Mouse (Mus musculus) large intestine, adult 2 months (tissue): ENCODE results near the gene Tnfrsf17. TPM values are rescaled to one million over a fixed set of nuclear protein-coding genes. Genes with fewer than 3 reads are reported as not detected.
"Not testable (repeated sequence)": the region's sequence is repeated elsewhere in the genome, so short reads cannot be mapped to it uniquely, and the experiment has no call there.

ENCODE experiments used
- DNase-seq: peaks from one replicate; pipeline ENCODE4 v3.0.0-alpha.2; 2012; ENCODE audit warnings: low read depth, low spot score
- WGBS: fragments of 180-500 bp; shearing (Covaris S2); methylation state at CpG from one replicate; pipeline ENCODE4 v1.1.7; 2018; 5-methylcytosine and 5-hydroxymethylcytosine counted together
- polyA plus RNA-seq: library from polyadenylated mRNA; depleted of rRNA; stranded (reverse); fragments of >200 nt; gene quantifications from 2 replicates; pipeline ENCODE4 v1.2.3, GENCODE M21; 2012; rRNA removed

Tnfrsf17 gene
- polyA plus RNA-seq, 1 experiment, result 8.5 TPM

DNA sequence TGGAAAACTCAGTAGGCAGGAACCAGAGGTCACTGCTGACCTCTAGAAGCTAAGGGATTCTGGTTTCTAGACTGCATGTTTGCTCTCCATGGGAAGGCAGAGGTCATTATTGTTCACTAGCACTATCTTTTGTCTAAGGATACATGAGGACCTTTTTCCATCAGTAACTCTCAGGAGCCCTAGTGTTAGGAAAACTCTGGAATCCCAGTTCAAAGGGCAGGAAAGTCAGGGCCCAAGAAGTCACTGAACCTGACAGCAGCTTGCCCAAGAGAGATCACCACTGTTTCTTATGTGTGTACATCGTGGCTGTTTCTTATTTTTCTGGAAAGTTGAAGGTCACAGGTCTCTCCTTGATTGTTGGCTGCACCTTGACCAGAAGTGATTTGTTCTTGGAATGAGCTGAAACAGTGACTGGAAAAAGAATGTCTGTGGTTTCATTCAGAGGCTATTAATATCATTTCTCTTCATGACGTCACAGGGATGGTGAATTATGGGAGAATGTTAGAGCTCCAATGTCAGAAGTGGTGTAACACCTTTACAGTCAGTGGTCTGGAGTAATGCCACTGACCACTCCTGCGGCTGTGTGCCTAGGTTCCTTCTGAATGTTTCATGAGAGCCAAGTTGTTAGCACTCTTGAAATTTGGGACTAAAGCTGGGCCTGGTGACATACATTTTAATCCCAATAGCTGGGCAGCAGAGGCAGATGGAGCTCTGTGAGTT is 16.6 kb downstream of the Tnfrsf17 start:
- WGBS, result 80% methylated on average over 3 of the region's 3 CpGs
- DNase-seq, result no peak

- WGBS, result 40% methylated on average over 1 of the region's 1 CpGs
Observed at GRCm38 (mm10) chr16:11331030-11331429, 17.4 kb downstream of the Tnfrsf17 start.

DNA sequence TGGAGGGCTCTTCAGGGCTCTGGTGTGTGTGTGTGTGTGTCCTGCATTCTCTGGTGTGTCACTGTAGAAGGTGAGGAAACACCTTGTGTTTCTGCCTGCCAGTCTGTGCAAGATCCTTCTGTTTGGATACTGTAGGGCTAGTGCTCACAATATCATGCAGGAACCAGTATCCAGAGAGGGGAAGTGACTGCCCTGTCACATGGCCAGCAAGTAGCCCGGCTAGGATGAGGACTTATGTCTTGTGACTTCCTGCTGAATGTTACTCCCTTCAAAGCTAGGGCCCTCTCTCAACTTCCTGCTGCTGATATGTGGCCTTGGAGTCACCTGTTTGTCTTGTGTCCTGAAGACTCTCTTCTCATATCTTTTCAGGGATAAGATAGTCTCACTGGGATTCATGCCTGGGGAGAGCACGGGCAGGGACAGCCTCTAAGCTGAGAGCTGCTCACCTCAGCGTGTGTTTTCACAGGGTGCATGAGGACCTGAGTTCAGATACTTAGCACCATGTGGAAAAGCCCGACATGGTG is 29.7 kb downstream of the Tnfrsf17 start:
- DNase-seq, result no peak
- WGBS, result 74% methylated on average over 4 of the region's 4 CpGs

More at GRCm38 (mm10) chr16:11331030-11331429, 17.4 kb downstream of the Tnfrsf17 start:
- no peak for DNase-seq

DNA sequence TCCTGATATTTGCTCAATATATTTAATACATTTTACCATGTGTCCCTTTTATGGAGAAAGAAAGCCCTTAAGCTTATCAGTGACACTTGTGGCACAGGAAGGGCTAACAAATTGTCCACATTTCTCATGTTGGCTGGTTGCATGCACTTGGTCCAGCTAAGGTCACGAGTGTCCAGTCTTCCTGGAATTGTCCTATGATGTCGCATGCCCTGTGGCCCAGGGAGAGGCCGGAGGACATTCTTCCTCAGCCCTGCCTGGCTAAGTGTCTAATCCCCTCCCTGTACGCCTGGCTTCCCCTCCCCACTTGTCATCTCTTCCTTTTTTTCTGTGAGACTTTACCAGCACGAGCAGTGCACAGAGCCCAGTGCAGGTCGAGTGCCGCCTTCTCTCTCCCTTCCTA is 38.3 kb downstream of the Tnfrsf17 start:
- no peak for DNase-seq
- 83% methylated on average over 7 of the region's 7 CpGs for WGBS

DNA sequence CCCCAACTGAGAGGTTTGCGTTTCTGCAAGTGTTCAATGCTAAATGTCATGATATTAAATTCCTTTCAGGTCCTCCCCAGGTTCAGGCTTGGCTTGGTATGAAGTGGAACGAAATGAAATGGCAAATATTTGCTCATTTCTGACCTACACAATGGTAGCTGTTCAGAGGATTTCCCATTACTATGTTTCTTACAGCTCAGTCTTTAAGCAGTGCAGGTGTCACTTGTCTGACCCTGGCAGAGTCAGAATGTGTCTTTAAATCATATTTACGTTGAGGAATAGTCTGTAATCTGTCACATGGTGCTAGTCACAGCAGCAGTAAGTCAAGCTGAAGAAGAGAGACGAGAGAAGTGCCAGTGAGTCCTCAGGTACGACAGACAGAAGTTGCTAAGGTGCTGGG is 45.6 kb downstream of the Tnfrsf17 start:
- DNase-seq, result no peak
- WGBS, result 66% methylated on average over 5 of the region's 5 CpGs

GRCm38 (mm10) chr16:11359919-11360318 is 46.3 kb downstream of the Tnfrsf17 start:
- DNase-seq, result no peak
- 51% methylated on average over 10 of the region's 10 CpGs for WGBS

- WGBS, result 70% methylated on average over 2 of the region's 2 CpGs
- not testable (repeated sequence) for DNase-seq
Observed at GRCm38 (mm10) chr16:11360576-11360975, 47.0 kb downstream of the Tnfrsf17 start.

- 74% methylated on average over 5 of the region's 5 CpGs for WGBS
- no peak for DNase-seq
Observed at GRCm38 (mm10) chr16:11365626-11366025, 52.0 kb downstream of the Tnfrsf17 start.

DNA sequence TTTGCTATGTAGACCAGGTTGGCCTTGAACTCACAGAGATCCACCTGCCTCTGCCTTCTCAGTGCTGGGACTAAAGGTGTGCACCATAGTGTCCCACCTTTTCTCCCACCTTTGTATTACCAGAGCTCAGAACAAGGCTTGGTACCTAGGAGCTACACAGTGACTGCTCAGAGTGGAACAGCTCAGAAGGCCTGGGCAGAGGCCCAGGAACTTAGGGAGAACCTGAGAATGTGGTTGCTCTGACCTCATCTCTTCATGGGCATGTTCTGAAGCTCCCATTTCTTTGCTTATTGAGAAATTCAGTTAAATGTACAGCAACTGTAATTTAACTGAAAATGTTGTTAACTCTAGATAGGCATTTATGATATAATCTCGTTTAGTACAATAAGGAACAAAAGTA is 53.2 kb downstream of the Tnfrsf17 start:
- no peak for DNase-seq

DNA sequence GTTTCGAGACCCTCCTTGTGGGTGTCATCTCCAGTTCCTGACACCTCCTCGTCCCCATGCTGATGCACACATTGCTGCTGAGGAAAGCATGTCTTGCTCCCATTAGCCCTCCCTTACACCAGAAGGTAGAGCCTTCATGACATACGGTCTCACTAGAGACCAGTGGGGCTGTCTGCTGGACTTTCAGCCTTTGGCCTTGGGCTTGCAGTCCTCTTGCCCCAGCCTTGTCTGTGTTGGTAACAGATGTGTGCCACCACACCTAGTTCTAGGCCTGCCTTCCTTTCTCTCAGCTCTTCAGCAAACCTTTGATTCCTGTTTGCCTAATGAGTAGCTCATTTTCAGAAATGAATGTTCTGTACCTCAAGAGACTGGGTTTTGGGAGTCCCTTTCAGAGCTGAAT is 54.8 kb downstream of the Tnfrsf17 start:
- DNase-seq, result no peak

More for the DNA sequence above, 53.2 kb downstream of the Tnfrsf17 start:
- 28% methylated on average over 1 of the region's 1 CpGs for WGBS

DNA sequence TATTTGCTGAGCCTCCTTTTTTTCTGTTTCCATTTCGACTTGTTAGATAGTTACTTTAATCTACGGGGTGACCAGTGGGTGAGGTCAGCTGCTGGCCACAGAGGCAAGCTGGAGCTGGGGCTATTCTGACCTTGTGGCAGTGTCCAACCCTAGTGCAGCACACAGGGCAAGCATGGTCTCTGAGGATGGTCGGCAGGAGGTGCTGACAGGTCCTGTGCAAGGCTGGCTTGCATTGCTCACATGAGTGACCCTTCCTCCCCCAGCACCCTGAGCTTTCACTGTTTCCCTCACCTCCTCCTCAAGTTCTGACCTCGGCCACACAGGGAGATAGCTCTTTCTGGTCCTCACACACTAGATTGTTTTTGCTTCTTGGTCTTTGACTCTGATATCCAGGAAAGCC is 55.5 kb downstream of the Tnfrsf17 start:
- WGBS, result 87% methylated on average over 4 of the region's 4 CpGs
- DNase-seq, result no peak

More for the DNA sequence above, 54.8 kb downstream of the Tnfrsf17 start:
- WGBS, result 95% methylated on average over 3 of the region's 3 CpGs

DNA sequence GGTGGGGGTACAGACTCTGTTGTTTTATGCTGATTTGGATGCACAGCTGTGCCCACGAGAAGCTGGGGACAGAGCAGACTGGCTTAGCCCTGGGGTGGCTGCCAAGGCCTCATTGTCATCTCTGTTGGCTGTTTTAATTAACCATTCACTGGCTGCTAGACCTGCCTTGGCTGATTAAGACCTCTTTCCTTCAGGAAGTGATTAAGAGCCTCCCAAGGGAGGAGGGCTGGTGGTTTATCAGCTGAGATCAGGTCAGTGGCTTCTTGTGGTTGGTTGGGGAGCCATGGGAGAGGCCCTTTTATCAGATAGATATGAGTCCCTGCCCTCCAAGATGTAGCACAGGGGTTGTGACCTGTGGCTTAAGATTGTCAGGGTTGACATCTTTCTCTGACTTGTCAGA is 56.0 kb downstream of the Tnfrsf17 start:
- 13% methylated on average over 1 of the region's 1 CpGs for WGBS
- no peak for DNase-seq

Other genes starting within 250 kb of the Tnfrsf17 start
- 200 and 251 TPM in 2 replicates for gene Litaf, start 247.7 kb upstream of the Tnfrsf17 start, polyA plus RNA-seq
- gene Txndc11, start 179.2 kb upstream of the Tnfrsf17 start, polyA plus RNA-seq, result 35.9 and 45.2 TPM in 2 replicates
- gene Zc3h7a, start 137.4 kb upstream of the Tnfrsf17 start, polyA plus RNA-seq, result 60.1 and 94.5 TPM in 2 replicates
- gene Rsl1d1, start 110.5 kb upstream of the Tnfrsf17 start, polyA plus RNA-seq, result 8.2 and 9.0 TPM in 2 replicates
- gene Gspt1, start 59.5 kb upstream of the Tnfrsf17 start, polyA plus RNA-seq, result 12.8 and 16.8 TPM in 2 replicates
- 2.8 and 6.0 TPM in 2 replicates for gene Snx29, start 9.1 kb downstream of the Tnfrsf17 start, polyA plus RNA-seq